Mouse (Mus musculus) E14TG2a.4 (cell line): ENCODE measurements around the gene Prrx2.
A peak's percentile ranks its signal among the peaks of the same experiment; 100 is the strongest.

Experiments
- H3K27me3 ChIP-seq: 2 replicates; pipeline ENCODE4 v1.6.1; 2014; ENCODE audit warnings: low read length, control low read depth; ENCODE audit not compliant: insufficient read depth
- H3K36me3 ChIP-seq: 2 replicates; pipeline ENCODE4 v1.6.1; 2014; ENCODE audit warnings: low read length, control low read depth; ENCODE audit not compliant: insufficient read depth
- H3K4me1 ChIP-seq: replicated peaks from 2 replicates; pipeline ENCODE4 v1.6.1; 2014; ENCODE audit warnings: low read depth, low read length, control low read depth
- H3K4me3 ChIP-seq: replicated peaks from 2 replicates; pipeline ENCODE4 v1.5.1; 2014; ENCODE audit warnings: mild to moderate bottlenecking, low read length
- H3K9me3 ChIP-seq: 2 replicates; pipeline ENCODE4 v1.6.1; 2014; ENCODE audit warnings: low read length, control low read depth
- CTCF ChIP-seq: conservative IDR thresholded peaks from 2 replicates; pipeline ENCODE4 v1.5.1; 2014; ENCODE audit warnings: low read length
- NANOG ChIP-seq: IDR thresholded peaks from 2 replicates; pipeline ENCODE4 v1.6.1; 2014; ENCODE audit warnings: borderline replicate concordance, low read length, mixed read lengths
- POU5F1 ChIP-seq: IDR thresholded peaks from 2 replicates; pipeline ENCODE4 v1.6.1; 2014; ENCODE audit warnings: low read length, borderline replicate concordance

Prrx2 gene

GRCm38 (mm10) chr2:30891002-30891401 lies 56.2 kb downstream of the Prrx2 start:
- TF ChIP-seq POU5F1 (no peak), CTCF (peak; percentile 68)
- Histone ChIP-seq H3K4me3 (peak overlapping the region; percentile 3; the same call in 1 of the 2 replicates), H3K36me3 (no peaks in the 10 kb centered on the region)

DNA sequence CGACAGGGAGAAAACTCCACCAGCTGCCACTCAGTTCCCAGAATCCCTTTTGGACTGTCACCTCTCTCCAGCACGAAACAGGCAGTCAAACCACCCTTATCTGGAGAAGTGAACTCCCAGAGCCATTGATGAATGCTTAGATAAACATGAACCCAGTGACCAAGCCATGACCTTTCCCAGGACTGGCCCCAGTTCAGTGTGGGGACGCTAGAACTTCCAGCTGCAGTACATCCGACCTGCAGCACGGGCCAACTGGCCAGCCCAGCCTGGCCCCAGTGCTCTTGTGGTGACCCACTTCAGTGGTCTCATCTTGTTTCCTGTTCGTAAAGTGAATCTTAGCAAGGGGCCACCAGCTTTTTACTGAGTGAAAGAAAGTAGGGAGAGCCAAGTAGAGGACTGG lies 58.6 kb downstream of the Prrx2 start:
- Histone ChIP-seq H3K9me3 (no peaks in the 10 kb centered on the region), H3K4me1 (peaks cover 56% of the 10 kb centered on the region)
- TF ChIP-seq CTCF (no peak), NANOG (no peak), POU5F1 (no peak)

More at GRCm38 (mm10) chr2:30891002-30891401, 56.2 kb downstream of the Prrx2 start:
- H3K4me1 ChIP-seq, result peaks cover 57% of the 10 kb centered on the region
- no peaks in the 10 kb centered on the region for H3K9me3 ChIP-seq
- no peaks in the 10 kb centered on the region for H3K27me3 ChIP-seq

GRCm38 (mm10) chr2:30893946-30894345 lies 59.2 kb downstream of the Prrx2 start:
- H3K27me3 ChIP-seq, result no peaks in the 10 kb centered on the region
- H3K9me3 ChIP-seq, result no peaks in the 10 kb centered on the region
- no peaks in the 10 kb centered on the region for H3K36me3 ChIP-seq
- H3K4me3 ChIP-seq, result no peak overlapping the region
- TF ChIP-seq CTCF (no peak), NANOG (no peak), POU5F1 (no peak)
- peaks cover 56% of the 10 kb centered on the region for H3K4me1 ChIP-seq

More for the DNA sequence above, 58.6 kb downstream of the Prrx2 start:
- Histone ChIP-seq H3K27me3 (no peaks in the 10 kb centered on the region), H3K4me3 (no peak overlapping the region), H3K36me3 (no peaks in the 10 kb centered on the region)

DNA sequence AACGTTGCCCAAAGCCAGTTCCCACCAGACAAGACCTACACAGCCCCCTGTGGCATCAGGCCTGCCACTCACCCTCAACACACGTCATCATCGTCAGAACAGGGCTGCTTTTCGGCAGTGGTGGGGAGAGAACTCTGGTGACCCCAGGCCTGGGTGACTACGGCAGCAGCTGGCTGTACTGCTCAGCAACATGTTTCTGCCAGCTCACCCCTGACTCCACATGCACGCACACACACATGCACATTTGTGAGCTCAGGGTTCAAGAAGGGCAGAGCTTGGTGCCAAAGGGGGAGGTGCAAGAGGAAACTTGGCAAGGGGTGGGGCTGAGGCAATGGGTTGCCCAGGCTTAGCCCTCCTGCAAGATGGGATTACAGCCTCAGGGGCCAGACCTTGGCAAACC lies 62.5 kb downstream of the Prrx2 start:
- no peak overlapping the region for H3K4me3 ChIP-seq
- no peaks in the 10 kb centered on the region for H3K9me3 ChIP-seq
- peaks cover 62% of the 10 kb centered on the region for H3K4me1 ChIP-seq
- peaks cover 8% of the 10 kb centered on the region for H3K27me3 ChIP-seq
- no peaks in the 10 kb centered on the region for H3K36me3 ChIP-seq
- TF ChIP-seq CTCF, result no peak
- no peak for TF ChIP-seq POU5F1
- TF ChIP-seq NANOG, result no peak

DNA sequence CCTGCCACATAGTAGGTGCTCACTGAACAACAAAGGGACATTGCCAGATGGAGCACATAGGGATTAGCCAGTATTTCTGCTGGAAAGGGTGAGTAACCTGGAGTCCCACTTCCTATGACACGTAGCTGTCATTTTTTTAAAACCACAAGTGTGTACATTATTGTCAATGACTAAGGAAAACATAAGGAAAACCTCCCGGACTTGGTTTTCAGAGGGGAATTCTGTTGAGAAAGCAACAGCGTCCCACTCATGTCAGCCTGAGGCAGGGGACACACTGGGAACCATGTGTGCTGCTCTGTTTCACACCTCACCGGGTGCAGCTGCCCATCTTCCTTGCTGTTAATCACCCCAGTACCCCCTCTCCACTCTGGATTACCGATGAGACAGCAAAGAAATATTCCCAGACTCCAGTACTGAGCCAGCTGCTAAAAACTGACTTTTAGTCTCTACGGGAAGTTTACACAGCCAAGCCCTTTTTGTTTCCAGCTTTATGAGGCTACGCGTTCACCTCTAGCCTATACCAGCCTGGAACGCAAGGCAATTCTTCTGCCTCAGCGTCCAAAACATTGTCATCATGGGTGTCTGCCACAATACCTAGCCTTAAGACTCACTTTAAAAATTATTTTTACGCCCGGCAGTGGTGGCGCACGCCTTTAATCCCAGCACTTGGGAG lies 64.8 kb downstream of the Prrx2 start:
- H3K4me3 ChIP-seq, result no peak overlapping the region
- peaks cover 26% of the 10 kb centered on the region for H3K27me3 ChIP-seq
- peaks cover 56% of the 10 kb centered on the region for H3K4me1 ChIP-seq
- no peaks in the 10 kb centered on the region for H3K9me3 ChIP-seq
- no peak for TF ChIP-seq CTCF
- no peaks in the 10 kb centered on the region for H3K36me3 ChIP-seq

DNA sequence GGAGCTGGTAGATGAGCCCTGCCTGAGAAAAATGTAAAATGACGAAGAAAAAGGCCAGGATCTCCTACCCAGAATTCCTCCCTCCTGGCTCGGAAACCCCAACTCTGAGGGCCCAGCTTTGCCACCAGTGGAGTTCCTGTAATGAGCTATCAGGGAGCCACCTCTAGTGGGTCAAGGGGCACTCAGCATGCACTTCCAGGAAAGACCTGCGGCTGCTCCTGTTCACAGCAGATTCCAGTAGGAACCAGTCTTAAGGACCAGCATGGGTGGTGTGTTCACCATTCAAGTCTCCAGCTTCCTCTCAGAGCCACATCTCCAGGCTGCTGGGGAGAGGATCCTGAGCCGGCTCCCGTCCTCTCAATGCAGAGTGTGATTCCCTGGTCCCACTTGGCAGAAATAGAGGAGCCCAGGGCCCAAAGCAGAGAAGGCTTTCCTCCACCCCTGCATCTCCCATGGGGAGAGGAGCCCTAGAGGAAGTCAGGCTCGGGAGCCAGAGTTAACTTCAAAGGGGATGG lies 66.9 kb downstream of the Prrx2 start:
- peaks cover 62% of the 10 kb centered on the region for H3K4me1 ChIP-seq
- no peaks in the 10 kb centered on the region for H3K36me3 ChIP-seq
- no peaks in the 10 kb centered on the region for H3K9me3 ChIP-seq
- H3K4me3 ChIP-seq, result peak overlapping the region; percentile 65; the same call in 1 of the 2 replicates
- peaks cover 35% of the 10 kb centered on the region for H3K27me3 ChIP-seq
- TF ChIP-seq CTCF (no peak; the same call in 1 of the 2 replicates), POU5F1 (no peak), NANOG (no peak)

DNA sequence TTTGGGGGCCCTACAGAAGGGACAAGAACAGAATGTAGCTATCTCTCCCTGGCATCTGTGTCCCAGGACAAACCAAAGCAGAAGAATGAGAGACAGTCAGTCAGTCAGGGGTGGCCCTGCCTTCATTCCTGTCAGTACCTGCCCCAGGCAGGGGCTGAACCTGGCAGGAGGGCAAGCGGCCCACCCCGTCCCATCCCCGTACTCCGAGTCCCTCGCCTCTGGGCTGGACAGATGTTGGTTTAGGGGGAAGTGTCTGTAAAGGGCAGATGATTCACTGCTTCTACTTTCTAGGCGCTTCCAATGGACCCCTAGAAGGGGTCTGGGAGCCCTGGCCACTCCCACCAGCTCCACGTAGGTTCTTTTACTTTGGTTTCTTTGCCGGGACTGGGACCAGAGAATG lies 67.5 kb downstream of the Prrx2 start:
- Histone ChIP-seq H3K27me3 (peaks cover 35% of the 10 kb centered on the region), H3K4me3 (peak overlapping the region; percentile 65), H3K9me3 (no peaks in the 10 kb centered on the region), H3K36me3 (no peaks in the 10 kb centered on the region), H3K4me1 (peaks cover 58% of the 10 kb centered on the region)
- TF ChIP-seq NANOG, result no peak

DNA sequence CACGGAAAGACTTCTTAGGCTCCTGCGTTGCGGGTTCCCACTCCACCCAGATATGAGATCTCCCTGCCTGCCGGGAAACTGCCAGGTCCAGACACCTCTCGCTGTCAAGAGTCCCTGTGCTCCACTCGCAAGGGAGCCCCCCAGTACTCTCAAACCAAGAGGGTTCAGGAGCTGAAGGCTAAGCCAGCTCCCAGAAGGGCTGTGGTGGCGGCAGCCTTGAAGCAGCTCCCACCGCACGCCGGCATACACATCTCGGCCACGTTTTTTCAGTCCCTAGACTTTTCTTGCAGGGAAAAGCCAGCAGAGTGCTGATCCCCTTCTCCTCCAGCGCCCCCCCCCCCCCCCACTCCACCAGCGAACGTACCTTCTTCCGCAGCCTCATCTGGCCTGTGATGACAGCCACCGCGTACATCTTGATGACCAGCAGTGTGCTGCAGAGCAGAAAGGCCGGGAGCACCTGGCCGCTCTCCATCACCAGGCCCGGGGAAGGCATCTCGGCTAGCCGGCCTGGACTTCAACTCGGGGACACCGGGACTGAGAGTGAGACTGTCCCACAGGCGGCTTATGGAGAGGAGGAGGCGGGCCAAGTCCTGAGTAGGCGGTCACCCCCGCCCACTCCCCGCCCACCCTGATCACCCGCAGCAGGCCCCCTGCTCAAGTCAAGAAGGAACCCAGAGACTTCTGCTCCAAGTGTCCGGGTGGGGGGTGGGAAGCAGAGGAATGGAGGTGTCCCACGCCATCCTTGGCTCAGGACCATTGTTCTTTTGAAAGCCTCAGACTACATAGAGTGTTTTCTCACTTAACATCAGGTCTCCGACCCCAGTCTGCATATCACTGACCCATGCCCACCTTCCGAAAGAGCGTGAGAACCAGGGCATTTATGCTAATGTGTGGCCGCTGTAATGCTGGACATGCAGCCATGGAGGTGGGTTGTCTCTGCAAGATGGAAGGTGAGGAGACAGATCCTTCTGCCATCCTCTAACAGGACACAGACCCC lies 68.3 kb downstream of the Prrx2 start:
- Histone ChIP-seq H3K9me3 (no peaks in the 10 kb centered on the region), H3K36me3 (no peaks in the 10 kb centered on the region), H3K4me1 (peaks cover 50% of the 10 kb centered on the region), H3K4me3 (peak overlapping the region; percentile 65), H3K27me3 (peaks cover 35% of the 10 kb centered on the region)
- TF ChIP-seq CTCF, result no peak
- no peak for TF ChIP-seq NANOG
